ENCODE assay signal across 8 mouse cellular contexts in genomic region chr2:30613574-30613973, GRCm38 (mm10). TPM values are rescaled to one million over a fixed set of nuclear protein-coding genes. Genes with fewer than 3 reads are reported as not detected.
DNase-seq lines count a peak whose midpoint lies in the region; ATAC-seq and TF ChIP-seq lines count a peak whose summit lies in the region.

No protein-coding gene starts in this region.

- intact Hi-C loops in heart, postnatal 36 days (cut with DNase I) = loop anchor here (1.0 kb wide), 1 partner anchor 181 kb away; no protein-coding TSS in a partner anchor

- H3K9ac ChIP-seq in forebrain, postnatal 0 days = peak overlapping the region; percentile 31

- no peaks in the 10 kb centered on the region for H3K27me3 ChIP-seq in forebrain, postnatal 0 days (ENCODE audit: insufficient read depth, low read length)

- TF ChIP-seq CTCF in forebrain, postnatal 0 days (IDR thresholded peaks at IDR 0.05; ENCODE audit: low read depth) = peak; percentile 67
- TF ChIP-seq CTCF in layer of hippocampus, adult 2 months (conservative IDR thresholded peaks at IDR 0.05) = peak; percentile 71

- peak; percentile 77 for DNase-seq in 3T3-L1 (ENCODE audit: low read depth, low spot score)
- peak; percentile 57 for DNase-seq in cerebellum, adult 8-10 months
- DNase-seq in forebrain, postnatal 0 days = peak; percentile 87
- DNase-seq in heart, postnatal 36 days = peak; percentile 59 to 61
- peak; percentile 65 to 70 for DNase-seq in layer of hippocampus, adult 2 months (ENCODE audit: low spot score in 2 of 2)
- DNase-seq in lung, adult 18-20 months = peak; percentile 58 to 68
- DNase-seq in ovary, postnatal 10 days (ENCODE audit: low spot score) = peak; percentile 40
- no peak for DNase-seq in thymus, postnatal 10 days (ENCODE audit: low spot score in 2 of 2)

- peak; percentile 81 for ATAC-seq in forebrain, postnatal 0 days

- H3K4me2 ChIP-seq in forebrain, postnatal 0 days (ENCODE audit: low read depth) = peak overlapping the region; percentile 41

- no peaks in the 10 kb centered on the region for H3K36me3 ChIP-seq in forebrain, postnatal 0 days (ENCODE audit: insufficient read depth)

- H3K27ac ChIP-seq in forebrain, postnatal 0 days (ENCODE audit: low read depth, low read length) = peak overlapping the region; percentile 84
- H3K27ac ChIP-seq in layer of hippocampus, adult 2 months = peak overlapping the region; percentile 84

- H3K4me1 ChIP-seq in forebrain, postnatal 0 days (ENCODE audit: insufficient read depth) = peaks cover 11% of the 10 kb centered on the region

- 0% methylated on average over 18 of the region's 18 CpGs for WGBS in forebrain, postnatal 0 days

- H3K9me3 ChIP-seq in forebrain, postnatal 0 days (ENCODE audit: low read length) = no peaks in the 10 kb centered on the region

- H3K4me3 ChIP-seq in forebrain, postnatal 0 days (ENCODE audit: low read depth, low read length) = peak overlapping the region; percentile 13; the same call in 1 of the 2 replicates
- peak overlapping the region; percentile 42 for H3K4me3 ChIP-seq in layer of hippocampus, adult 2 months

RNA-seq across cellular contexts. Expression of gene Cstad, which starts 18.7 kb away (rescaled TPM):
- total RNA-seq in forebrain, postnatal 0 days (2014; rRNA removed) = 3.8 and 4.1 TPM in 2 replicates
- 0.65 and 1.2 TPM in 2 replicates for polyA plus RNA-seq in forebrain, postnatal 0 days (2015; fragmentation: Nextera tagmentation; extraction: Ambion mirVana)
- 1 to 10 TPM; 1.5 to 2.3 TPM for total RNA-seq in heart, postnatal 36 days (2021)
- 10 to 100 TPM in 1 of 2 experiments, 1 to 10 TPM in 1; 7.8 to 11.3 TPM for total RNA-seq in layer of hippocampus, adult 2 months (2021)

Comparison
In these comparisons a context has a peak if more than half of its experiments do, and no peak if none do; other contexts are left out.
1. DNase-seq: peak in 3T3-L1 (single experiment), cerebellum, adult 8-10 months (single experiment), forebrain, postnatal 0 days (single experiment), heart, postnatal 36 days (2 of 2), layer of hippocampus, adult 2 months (2 of 2), lung, adult 18-20 months (2 of 2) and ovary, postnatal 10 days (single experiment); none in thymus, postnatal 10 days (0 of 2).